Mouse (Mus musculus) heart, adult 2 months (tissue): Measurements from ENCODE around the gene Ehd1. TPM values are rescaled to one million over a fixed set of nuclear protein-coding genes. Genes with fewer than 3 reads are reported as not detected.

ENCODE experiments used
- DNase-seq, 2 experiments: peaks; one replicate each; pipeline ENCODE4 v3.0.0; 2021
- H3K27ac ChIP-seq: fragments of 200-600 bp; 2 replicates; pipeline ENCODE4 v1.8.1; 2022
- H3K27me3 ChIP-seq: fragments of 200-500 bp; 2 replicates; pipeline ENCODE4 v1.6.1; 2012; ENCODE audit warnings: mild to moderate bottlenecking, low read length, inconsistent platforms, mixed read lengths; ENCODE audit not compliant: control insufficient read depth, insufficient read depth
- H3K36me3 ChIP-seq: fragments of 200-500 bp; 2 replicates; pipeline ENCODE4 v1.6.1; 2012; ENCODE audit warnings: low read length, inconsistent platforms; ENCODE audit not compliant: control insufficient read depth, insufficient read depth
- H3K4me1 ChIP-seq: fragments of 200-500 bp; 2 replicates; pipeline ENCODE4 v1.6.1; 2011; ENCODE audit warnings: low read length; ENCODE audit not compliant: control insufficient read depth, insufficient read depth
- H3K4me3 ChIP-seq: fragments of 200-600 bp; 2 replicates; pipeline ENCODE4 v1.8.1; 2022
- H3K79me2 ChIP-seq: fragments of 200-500 bp; replicated peaks from 2 replicates; pipeline ENCODE4 v1.6.1; 2012; ENCODE audit warnings: mild to moderate bottlenecking, inconsistent platforms, low read length, moderate library complexity, mixed read lengths; ENCODE audit not compliant: control insufficient read depth, insufficient read depth
- H3K9ac ChIP-seq: fragments of 200-500 bp; 2 replicates; pipeline ENCODE4 v1.6.1; 2012; ENCODE audit warnings: low read depth, mild to moderate bottlenecking, control low read depth, inconsistent platforms, low read length, mixed read lengths
- CTCF ChIP-seq: fragments of 200-600 bp; IDR thresholded peaks from 2 replicates; pipeline ENCODE4 v1.8.1; 2022; ENCODE audit warnings: antibody characterized with exemption, mild to moderate bottlenecking, moderate library complexity
- EP300 ChIP-seq: fragments of 200-500 bp; IDR thresholded peaks from 2 replicates; pipeline ENCODE4 v1.6.1; 2011; ENCODE audit warnings: low read depth, low read length, control low read depth; ENCODE audit not compliant: insufficient read depth
- POLR2A ChIP-seq: fragments of 200-500 bp; IDR thresholded peaks from 2 replicates; pipeline ENCODE4 v1.6.1; 2011; ENCODE audit warnings: mild to moderate bottlenecking, low read depth, low read length, control low read depth; ENCODE audit not compliant: insufficient read depth
- WGBS: fragments of 180-500 bp; shearing (Covaris S2); methylation state at CpG from one replicate; pipeline ENCODE4 v1.1.7; 2018; 5-methylcytosine and 5-hydroxymethylcytosine counted together
- intact Hi-C: fragments of 180-260 bp; cut with DNase I; formaldehyde crosslinking; loops from one replicate; pipeline ENCODE4 v1.15.1; 2025
- polyA plus RNA-seq: library from polyadenylated mRNA; depleted of rRNA; stranded (reverse); fragments of >200 nt; gene quantifications from 2 replicates; pipeline ENCODE4 v1.2.3, GENCODE M21; 2012
- total RNA-seq, 2 experiments: library from RNA; stranded (reverse); gene quantifications; 2 replicates each; pipeline ENCODE4 v1.2.3; 2021

The Ehd1 gene
- total and polyA plus RNA-seq, 3 experiments: 98.0 to 142 (median 120) TPM

GRCm38 (mm10) chr19:6303831-6304230, 27.3 kb downstream of the Ehd1 start:
- Histone ChIP-seq H3K36me3 (peaks cover 17% of the 10 kb centered on the region), H3K4me3 (no peak overlapping the region), H3K79me2 (no peaks in the 10 kb centered on the region), H3K4me1 (peaks cover 38% of the 10 kb centered on the region), H3K27me3 (no peaks in the 10 kb centered on the region), H3K27ac (peak overlapping the region; percentile 97), H3K9ac (no peak overlapping the region; the same call in 1 of the 2 replicates)
- WGBS: 55% methylated on average over 6 of the region's 6 CpGs
- peak in 1 of 2 experiments; percentile 52 for DNase-seq
- intact Hi-C loops: loop anchor here (1.0 kb wide), 1 partner anchor 36 kb away; no protein-coding TSS in a partner anchor
- TF ChIP-seq CTCF (no peak), EP300 (no peak), POLR2A (no peak)

DNA sequence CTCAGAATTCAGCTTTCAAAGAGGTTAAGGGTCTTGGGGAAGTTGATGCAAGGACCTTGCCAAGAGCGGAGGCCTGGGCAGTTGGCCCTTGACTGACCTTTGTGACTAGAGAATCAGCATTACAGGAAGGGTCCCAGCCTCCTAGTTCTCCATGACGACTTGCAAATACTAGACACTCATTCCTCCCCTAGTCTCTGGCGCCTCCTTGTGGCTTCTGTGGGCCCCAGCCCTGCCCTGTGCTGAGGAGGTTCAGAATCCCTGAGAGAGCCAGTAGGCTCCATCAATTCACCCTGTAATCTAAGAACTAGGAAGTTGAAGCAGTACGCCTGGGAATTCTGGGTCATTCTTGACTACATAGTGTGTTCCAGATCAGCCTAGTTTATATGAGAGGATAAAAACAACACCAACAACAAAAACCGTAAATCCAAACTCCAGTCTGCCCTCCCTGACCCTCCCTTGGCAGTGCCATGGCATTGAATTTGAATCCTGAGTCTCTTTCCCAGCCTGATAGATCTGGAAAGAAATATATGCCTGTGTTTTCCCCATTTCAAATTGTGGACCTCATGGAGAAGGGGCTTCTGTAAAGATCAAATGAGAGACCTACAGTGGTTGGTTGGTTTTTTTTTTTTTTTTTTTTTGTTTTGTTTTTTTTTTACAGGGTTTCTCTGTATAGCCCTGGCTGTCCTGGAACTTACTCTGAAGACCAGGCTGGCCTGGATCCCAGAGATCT, 28.4 kb downstream of the Ehd1 start:
- WGBS: 15% methylated on average over 5 of the region's 5 CpGs
- Histone ChIP-seq H3K4me3 (no peak overlapping the region), H3K79me2 (no peaks in the 10 kb centered on the region), H3K9ac (no peak overlapping the region), H3K36me3 (peaks cover 12% of the 10 kb centered on the region), H3K27me3 (no peaks in the 10 kb centered on the region), H3K4me1 (peaks cover 28% of the 10 kb centered on the region), H3K27ac (peak overlapping the region; percentile 97)
- peak; percentile 89 to 93 for DNase-seq
- intact Hi-C loops: loop anchor here (1.0 kb wide), 1 partner anchor 37 kb away; no protein-coding TSS in a partner anchor
- 0 out of 2 replicates have a peak, but pooled peaks have one; percentile 9 for TF ChIP-seq POLR2A
- no peak for TF ChIP-seq CTCF
- peak; percentile 99 for TF ChIP-seq EP300

GRCm38 (mm10) chr19:6305517-6306115, 29.1 kb downstream of the Ehd1 start:
- DNase-seq: no peak
- no peak for TF ChIP-seq CTCF
- TF ChIP-seq EP300: no peak
- TF ChIP-seq POLR2A: no peak
- no peak overlapping the region for H3K9ac ChIP-seq
- peak overlapping the region; percentile 77 for H3K4me3 ChIP-seq
- peak overlapping the region; percentile 92 for H3K27ac ChIP-seq
- peaks cover 25% of the 10 kb centered on the region for H3K4me1 ChIP-seq
- H3K79me2 ChIP-seq: no peaks in the 10 kb centered on the region
- intact Hi-C loops: no loop called here
- H3K36me3 ChIP-seq: peaks cover 12% of the 10 kb centered on the region
- 63% methylated on average over 8 of the region's 8 CpGs for WGBS
- no peaks in the 10 kb centered on the region for H3K27me3 ChIP-seq

- H3K27me3 ChIP-seq: no peaks in the 10 kb centered on the region
- peak within 1 kb of the TSS; percentile 81 for H3K9ac ChIP-seq
- peak within 1 kb of the TSS; percentile 92 for H3K27ac ChIP-seq
- DNase-seq: peak; percentile 92
- intact Hi-C loops: no loop called here
- 7% methylated on average over 26 of the region's 38 CpGs for WGBS
- peaks cover 9% of the 10 kb centered on the region for H3K36me3 ChIP-seq
- peak within 1 kb of the TSS; percentile 77 for H3K4me3 ChIP-seq
- H3K4me1 ChIP-seq: peaks cover 20% of the 10 kb centered on the region
- no peaks in the 10 kb centered on the region for H3K79me2 ChIP-seq
- TF ChIP-seq POLR2A (no peak), CTCF (no peak), EP300 (no peak)
Measured at GRCm38 (mm10) chr19:6306137-6306551, 29.6 kb downstream of the Ehd1 start, which contains the start of gene Cdc42bpg. TSS of gene Cdc42bpg (plus strand) at chr19:6306456.

DNA sequence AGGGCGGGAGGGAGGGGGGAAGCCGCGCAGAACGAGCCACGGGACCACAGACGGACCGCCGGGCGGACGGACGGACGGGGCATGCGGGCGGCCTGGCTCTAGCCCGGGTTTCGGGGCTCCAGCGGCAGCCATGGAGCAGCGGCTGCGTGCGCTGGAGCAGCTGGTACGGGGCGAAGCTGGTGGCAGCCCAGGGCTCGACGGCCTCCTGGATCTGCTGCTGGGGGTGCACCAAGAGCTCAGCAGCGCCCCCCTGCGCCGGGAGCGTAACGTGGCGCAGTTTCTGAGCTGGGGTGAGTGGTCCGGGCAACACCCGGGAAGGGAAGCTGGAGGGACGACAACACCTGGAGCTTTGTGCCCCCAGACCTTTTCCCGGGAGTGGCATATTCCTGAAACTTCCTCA, 30.1 kb downstream of the Ehd1 start:
- under 1% methylated on average over 34 of the region's 34 CpGs for WGBS
- Histone ChIP-seq H3K4me3 (peak overlapping the region; percentile 77), H3K79me2 (no peaks in the 10 kb centered on the region), H3K9ac (peak overlapping the region; percentile 81), H3K27ac (peak overlapping the region; percentile 92), H3K36me3 (peaks cover 6% of the 10 kb centered on the region), H3K27me3 (no peaks in the 10 kb centered on the region), H3K4me1 (peaks cover 17% of the 10 kb centered on the region)
- intact Hi-C loops: no loop called here
- TF ChIP-seq CTCF: peak; percentile 96
- no peak for TF ChIP-seq POLR2A
- DNase-seq: peak; percentile 82 to 85
